Mouse (Mus musculus) spleen, adult 2 months (tissue): ENCODE results near the gene Canx. TPM values are rescaled to one million over a fixed set of nuclear protein-coding genes. Genes with fewer than 3 reads are reported as not detected.

Experiments
- DNase-seq, 2 experiments: peaks; one replicate each; pipeline versions ENCODE4 v3.0.0 to v3.0.0-alpha.2; 2012 to 2021; ENCODE audit warnings: low spot score in 2 of 2, low read depth in 1 of 2
- H3K27ac ChIP-seq: fragments of 200-500 bp; 2 replicates; pipeline ENCODE4 v1.5.1; 2012; ENCODE audit warnings: low read length, inconsistent platforms; ENCODE audit not compliant: insufficient read depth
- H3K27me3 ChIP-seq: fragments of 200-500 bp; 2 replicates; pipeline ENCODE4 v1.6.1; 2012; ENCODE audit warnings: mild to moderate bottlenecking, moderate library complexity, low read length, inconsistent platforms; ENCODE audit not compliant: control insufficient read depth, insufficient read depth
- H3K36me3 ChIP-seq: fragments of 200-500 bp; 2 replicates; pipeline ENCODE4 v1.6.1; 2012; ENCODE audit warnings: mild to moderate bottlenecking, low read length, inconsistent platforms; ENCODE audit not compliant: control insufficient read depth, insufficient read depth
- H3K4me1 ChIP-seq: fragments of 200-500 bp; 2 replicates; pipeline ENCODE4 v1.6.1; 2011; ENCODE audit warnings: inconsistent platforms; ENCODE audit not compliant: control insufficient read depth, insufficient read depth, insufficient read length
- H3K4me3 ChIP-seq: fragments of 200-500 bp; 2 replicates; pipeline ENCODE4 v1.5.1; 2011; ENCODE audit warnings: mild to moderate bottlenecking, inconsistent platforms; ENCODE audit not compliant: insufficient read depth, insufficient read length; ENCODE audit errors: extremely low read depth
- CTCF ChIP-seq: fragments of 200-500 bp; IDR thresholded peaks from 2 replicates; pipeline ENCODE4 v1.5.1; 2011; ENCODE audit warnings: mild to moderate bottlenecking, inconsistent platforms; ENCODE audit not compliant: insufficient read depth, insufficient read length, insufficient replicate concordance; ENCODE audit errors: extremely low read depth
- POLR2A ChIP-seq: fragments of 200-500 bp; IDR thresholded peaks from 2 replicates; pipeline ENCODE4 v1.6.1; 2011; ENCODE audit warnings: low read depth, low read length, inconsistent platforms
- WGBS: fragments of 180-500 bp; shearing (Covaris S2); methylation state at CpG from one replicate; pipeline ENCODE4 v1.1.7; 2018; 5-methylcytosine and 5-hydroxymethylcytosine counted together
- polyA plus RNA-seq: library from polyadenylated mRNA; depleted of rRNA; stranded (reverse); fragments of >200 nt; gene quantifications from 2 replicates; pipeline ENCODE4 v1.2.3, GENCODE M21; 2012

Gene Canx
- polyA plus RNA-seq, 1 experiment, result 23.5 TPM

GRCm38 (mm10) chr11:50333181-50333580 lies 7.7 kb upstream of the Canx start:
- Histone ChIP-seq H3K27me3 (no peaks in the 10 kb centered on the region), H3K4me1 (no peaks in the 10 kb centered on the region), H3K36me3 (no peaks in the 10 kb centered on the region), H3K27ac (no peak overlapping the region), H3K4me3 (no peak overlapping the region)
- no peak for DNase-seq
- TF ChIP-seq POLR2A, result no peak
- TF ChIP-seq CTCF, result no peak
- WGBS, result 91% methylated on average over 3 of the region's 3 CpGs

DNA sequence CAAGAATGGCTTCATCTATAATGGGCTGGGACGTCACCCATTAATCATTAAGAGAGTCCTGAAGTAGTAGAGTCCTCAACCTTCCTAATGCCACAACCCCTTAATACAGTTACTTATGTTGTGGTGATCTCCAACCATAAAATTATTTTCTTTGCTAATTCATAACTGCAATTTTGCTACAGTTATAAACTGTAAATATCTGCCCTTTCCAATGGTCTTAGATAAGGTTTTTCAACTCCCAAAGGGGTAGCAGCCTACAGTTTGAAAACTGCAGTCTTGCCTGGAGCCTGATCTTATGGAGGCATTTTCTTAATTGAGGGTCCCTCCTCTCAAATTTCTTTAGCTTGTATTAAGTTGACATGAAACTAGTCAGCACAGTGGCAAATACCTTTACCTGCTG lies 3.9 kb upstream of the Canx start:
- Histone ChIP-seq H3K4me1 (peaks cover 4% of the 10 kb centered on the region; the same call in 1 of the 2 replicates), H3K27me3 (no peaks in the 10 kb centered on the region)
- WGBS, result 93% methylated on average over 1 of the region's 1 CpGs

GRCm38 (mm10) chr11:50328075-50328625 lies 2.7 kb upstream of the Canx start:
- 42% methylated on average over 3 of the region's 3 CpGs for WGBS
- Histone ChIP-seq H3K27ac (no peak overlapping the region), H3K4me1 (peaks cover 9% of the 10 kb centered on the region), H3K4me3 (no peak overlapping the region), H3K27me3 (no peaks in the 10 kb centered on the region), H3K36me3 (no peaks in the 10 kb centered on the region)
- no peak for DNase-seq
- TF ChIP-seq POLR2A (no peak), CTCF (no peak)

More for the DNA sequence above, 3.9 kb upstream of the Canx start:
- Histone ChIP-seq H3K27ac (no peak overlapping the region), H3K36me3 (no peaks in the 10 kb centered on the region), H3K4me3 (no peak overlapping the region)
- DNase-seq, result no peak
- no peak for TF ChIP-seq POLR2A
- TF ChIP-seq CTCF, result no peak

DNA sequence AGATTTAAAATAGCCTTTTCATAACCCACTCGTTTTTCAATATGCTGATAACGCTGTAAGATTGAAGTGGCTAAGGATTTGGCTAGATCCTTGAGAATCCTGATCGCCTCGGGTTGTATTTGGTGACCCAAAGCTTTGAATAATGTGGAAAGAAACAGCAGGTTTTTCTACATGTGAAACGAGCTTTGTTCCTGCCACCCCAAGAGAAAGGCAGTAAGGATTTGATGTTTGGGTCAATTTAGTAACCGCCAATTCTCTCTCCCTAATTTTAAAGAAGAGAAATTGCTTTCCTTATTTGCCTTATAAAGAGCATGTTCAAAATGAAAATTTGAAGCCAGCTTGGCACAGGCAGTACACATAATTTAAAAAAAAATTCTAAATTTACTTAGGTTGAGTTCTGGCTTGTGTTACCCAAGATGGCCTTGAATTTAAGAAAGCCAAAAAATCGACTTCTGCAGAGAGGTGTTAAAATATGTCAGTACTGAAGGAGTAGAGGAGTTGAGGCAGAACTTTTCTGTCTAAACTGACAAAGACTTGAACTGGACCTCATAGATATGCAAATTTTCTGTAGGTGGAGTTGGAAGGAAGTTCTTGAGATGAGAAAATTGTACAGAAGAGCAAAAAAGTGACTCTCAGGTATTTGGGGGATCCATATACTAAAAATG lies 961 bp upstream of the Canx start:
- Histone ChIP-seq H3K4me1 (peaks cover 9% of the 10 kb centered on the region), H3K27me3 (no peaks in the 10 kb centered on the region), H3K27ac (peak overlapping the region; percentile 85; the same call in 1 of the 2 replicates), H3K36me3 (no peaks in the 10 kb centered on the region), H3K4me3 (peak overlapping the region; percentile 82)
- no peak for DNase-seq
- under 1% methylated on average over 7 of the region's 7 CpGs for WGBS
- TF ChIP-seq POLR2A, result no peak
- TF ChIP-seq CTCF, result no peak

- under 1% methylated on average over 34 of the region's 34 CpGs for WGBS
- DNase-seq, result peak in 1 of 2 experiments; percentile 5
- Histone ChIP-seq H3K27ac (peak overlapping the region; percentile 76), H3K4me3 (peak overlapping the region; percentile 85), H3K36me3 (no peaks in the 10 kb centered on the region), H3K4me1 (peaks cover 9% of the 10 kb centered on the region), H3K27me3 (no peaks in the 10 kb centered on the region)
- no peak for TF ChIP-seq POLR2A
- no peak for TF ChIP-seq CTCF
Observed at GRCm38 (mm10) chr11:50324751-50325471, 562 bp downstream of the Canx start.

GRCm38 (mm10) chr11:50323843-50324242 lies 1.6 kb downstream of the Canx start:
- H3K36me3 ChIP-seq, result no peaks in the 10 kb centered on the region
- no peak overlapping the region for H3K27ac ChIP-seq
- no peak overlapping the region for H3K4me3 ChIP-seq
- WGBS, result 8% methylated on average over 1 of the region's 1 CpGs
- no peak for DNase-seq
- H3K27me3 ChIP-seq, result no peaks in the 10 kb centered on the region
- TF ChIP-seq POLR2A (no peak), CTCF (no peak)
- H3K4me1 ChIP-seq, result peaks cover 9% of the 10 kb centered on the region
